Mouse (Mus musculus) pancreas, adult 10 weeks (tissue): ENCODE data around the gene Mreg. TPM values are rescaled to one million over a fixed set of nuclear protein-coding genes. Genes with fewer than 3 reads are reported as not detected.

Experiments
- polyA plus RNA-seq: library from polyadenylated mRNA; stranded (reverse); fragments of 350-450 nt; fragmentation: Illumina TruSeq; extraction: RNeasy Lipid Tissue Mini Kit (QIAGEN cat#74804); gene quantifications from one replicate; pipeline ENCODE4 v1.2.3, GENCODE M21; 2015; ENCODE audit warnings: low read depth, low replicate concordance; ENCODE audit not compliant: insufficient read depth

The Mreg gene
- polyA plus RNA-seq = 0.35 TPM

DNA sequence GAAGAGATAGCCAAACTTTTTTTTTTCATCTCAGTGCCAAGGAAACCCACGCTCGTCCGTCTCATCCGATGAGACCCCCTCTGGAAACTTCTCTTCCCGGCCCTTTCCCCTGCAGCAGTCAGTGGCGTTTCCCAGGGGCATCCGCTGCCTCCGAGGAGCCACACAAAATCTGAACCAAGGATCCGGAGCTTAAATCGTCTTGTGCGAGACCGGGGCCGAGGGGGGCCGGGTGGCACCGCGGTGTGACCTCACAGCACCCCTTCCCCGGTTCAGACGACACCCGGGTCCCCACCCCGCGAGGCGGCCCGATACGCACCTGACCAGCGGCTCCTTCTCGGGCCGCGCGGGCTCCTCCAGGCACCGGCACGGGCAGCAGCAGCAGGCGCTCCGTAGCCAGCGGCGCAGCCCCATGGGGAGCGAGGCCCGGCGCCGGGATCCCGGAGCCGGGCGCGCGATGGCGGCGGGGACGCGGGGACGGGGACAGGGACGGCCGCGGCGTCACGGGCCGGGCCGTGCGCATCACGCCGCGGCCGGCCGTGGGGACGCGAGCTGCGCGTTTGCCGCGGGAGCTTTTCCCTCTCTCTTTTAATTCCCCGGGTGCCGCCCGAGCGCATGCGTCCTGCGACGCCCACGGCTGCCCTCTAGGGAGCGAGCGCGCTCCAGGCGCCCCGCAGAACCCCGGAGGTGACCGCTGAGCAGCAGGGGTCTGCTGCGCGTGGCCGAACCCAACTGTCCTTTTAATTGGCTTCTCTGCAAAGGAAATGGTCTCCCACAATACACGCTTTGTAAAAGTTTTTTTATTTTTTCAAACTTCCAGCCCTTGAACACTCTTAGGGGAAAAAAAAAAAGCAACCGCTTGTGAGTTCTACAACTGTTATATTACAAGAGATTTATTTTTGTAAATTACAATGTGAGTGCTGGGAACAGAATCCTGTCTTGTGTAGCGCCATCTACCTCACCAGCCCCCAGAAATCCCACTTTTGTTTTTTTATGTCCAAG lies at the start of gene Mreg:
Mreg (minus strand) TSS at position 607 of the 999 bp plus-strand sequence.

Other genes with a start within 250 kb of the Mreg start
- gene Pecr, start 72.0 kb upstream of the Mreg start, polyA plus RNA-seq = 13.8 TPM
- not detected for gene Tmem169, start 72.1 kb upstream of the Mreg start, polyA plus RNA-seq
- 3.0 TPM for gene Xrcc5, start 95.1 kb upstream of the Mreg start, polyA plus RNA-seq